Mouse (Mus musculus) cerebellum, adult 8-10 months (tissue): ENCODE results near the gene Sfxn2.

Source experiments
- DNase-seq: peaks from one replicate; pipeline ENCODE4 v3.0.0; 2022

Sfxn2 gene

GRCm38 (mm10) chr19:46637598-46637997 lies 64.4 kb downstream of the Sfxn2 start:
- DNase-seq, result no peak

- DNase-seq, result no peak
Observed at GRCm38 (mm10) chr19:46639053-46639452, 65.9 kb downstream of the Sfxn2 start.

- no peak for DNase-seq
Observed at GRCm38 (mm10) chr19:46639496-46639895, 66.3 kb downstream of the Sfxn2 start.

GRCm38 (mm10) chr19:46640780-46641179 lies 67.6 kb downstream of the Sfxn2 start:
- no peak for DNase-seq

GRCm38 (mm10) chr19:46641420-46642085 lies 68.4 kb downstream of the Sfxn2 start:
- no peak for DNase-seq

- no peak for DNase-seq
Observed at GRCm38 (mm10) chr19:46642136-46642753, 69.1 kb downstream of the Sfxn2 start.

- no peak for DNase-seq
Observed at GRCm38 (mm10) chr19:46643236-46643635, 70.1 kb downstream of the Sfxn2 start.

- DNase-seq, result no peak
Observed at GRCm38 (mm10) chr19:46644343-46644792, 71.2 kb downstream of the Sfxn2 start.

- no peak for DNase-seq
Observed at GRCm38 (mm10) chr19:46644793-46645602, 71.8 kb downstream of the Sfxn2 start.

GRCm38 (mm10) chr19:46646041-46646481 lies 72.9 kb downstream of the Sfxn2 start:
- no peak for DNase-seq

- DNase-seq, result no peak
Observed at GRCm38 (mm10) chr19:46647254-46647653, 74.1 kb downstream of the Sfxn2 start.
